Mouse (Mus musculus) liver, embryonic 16.5 days (tissue): Measurements from ENCODE around the gene Dagla. TPM values are rescaled to one million over a fixed set of nuclear protein-coding genes. Genes with fewer than 3 reads are reported as not detected.

Experiments
- polyA plus RNA-seq: library from polyadenylated mRNA; unstranded; fragments of >200 nt; fragmentation: Nextera tagmentation; extraction: Ambion mirVana; gene quantifications from 2 replicates; pipeline ENCODE4 v1.2.1, GENCODE M21; 2015

Gene Dagla
- polyA plus RNA-seq, 1 experiment from 2014 or later: 0.32 TPM

Other genes with a start within 250 kb of the Dagla start
- gene Fads2, start 203.1 kb downstream of the Dagla start, polyA plus RNA-seq: 87.2 and 102 TPM in 2 replicates
- 79.4 and 92.4 TPM in 2 replicates for gene Fads1, start 122.0 kb downstream of the Dagla start, polyA plus RNA-seq
- 277 and 304 TPM in 2 replicates for gene Tmem258, start 100.9 kb downstream of the Dagla start, polyA plus RNA-seq
- 114 and 125 TPM in 2 replicates for gene Fen1, start 100.7 kb downstream of the Dagla start, polyA plus RNA-seq
- gene Myrf, start 64.1 kb downstream of the Dagla start, polyA plus RNA-seq: 3.1 and 3.9 TPM in 2 replicates
- 0.11 and 0.39 TPM in 2 replicates for gene Syt7, start 84.2 kb upstream of the Dagla start, polyA plus RNA-seq
- 0.06 TPM in 1 of 2 replicates, not detected in the other for gene Lrrc10b, start 152.6 kb upstream of the Dagla start, polyA plus RNA-seq
- gene Ppp1r32, start 178.1 kb upstream of the Dagla start, polyA plus RNA-seq: not detected in 2 replicates
- 11.7 and 14.0 TPM in 2 replicates for gene Cpsf7, start 220.4 kb upstream of the Dagla start, polyA plus RNA-seq
- gene Sdhaf2, start 221.3 kb upstream of the Dagla start, polyA plus RNA-seq: 23.2 and 28.3 TPM in 2 replicates